Mouse (Mus musculus) T-cell, adult 66 days (primary cell): Measurements from ENCODE around the gene BC055324. TPM values are rescaled to one million over a fixed set of nuclear protein-coding genes. Genes with fewer than 3 reads are reported as not detected.

Experiments
- total RNA-seq, 2 experiments: library from RNA; stranded (reverse); gene quantifications; 3 replicates in 1 of 2; 4 replicates in 1 of 2; pipeline ENCODE4 v1.2.4; 2023

The BC055324 gene
- 1 to 10 TPM; 2.0 to 5.5 TPM for total RNA-seq

GRCm38 (mm10) chr1:163994721-163995608 lies at the start of gene BC055324, which contains the start of gene Mettl18:
Gene BC055324 (minus strand): TSS chr1:163994796.
Gene Mettl18 (plus strand): TSS chr1:163994889.

GRCm38 (mm10) chr1:163928846-163929245 lies 65.8 kb downstream of the BC055324 start, which contains the start of gene Scyl3:
Gene Scyl3 (plus strand): TSS chr1:163929100.

Other genes with a start within 250 kb of the BC055324 start
- gene Kifap3, start 215.2 kb downstream of the BC055324 start, total RNA-seq, result 1 to 10 TPM; 3.8 to 4.6 TPM
- gene Scyl3, start 65.7 kb downstream of the BC055324 start, total RNA-seq, result 10 to 100 TPM; 38.1 to 44.6 TPM
- 1 to 10 TPM; 6.7 to 9.6 TPM for gene Mettl18, start 93 bp upstream of the BC055324 start, total RNA-seq
- gene Sele, start 53.4 kb upstream of the BC055324 start, total RNA-seq, result not detected
- 100 to 1,000 TPM; 590 to 641 TPM for gene Sell, start 67.2 kb upstream of the BC055324 start, total RNA-seq
- gene Selp, start 120.5 kb upstream of the BC055324 start, total RNA-seq, result 1 to 10 TPM in 1 of 2 experiments, under 1 TPM in 1; 0.47 to 1.2 TPM
- under 1 TPM; 0.21 to 0.82 TPM for gene F5, start 157.0 kb upstream of the BC055324 start, total RNA-seq